Mouse (Mus musculus) B cell, adult 2 months (primary cell): Measurements from ENCODE around the gene Kctd15.

Experiments
- DNase-seq, 2 experiments: peaks; one replicate each; pipeline ENCODE4 v3.0.0; 2022

The Kctd15 gene

GRCm38 (mm10) chr7:34656632-34657031, at the start of gene Kctd15:
Gene Kctd15 (minus strand): TSS chr7:34656732.
- DNase-seq, result no peak

- DNase-seq, result no peak
These were observed 47.9 kb upstream of the Kctd15 start for GRCm38 (mm10) chr7:34704401-34704800.

GRCm38 (mm10) chr7:34703437-34703836, 46.9 kb upstream of the Kctd15 start:
- no peak for DNase-seq

GRCm38 (mm10) chr7:34702718-34703351, 46.3 kb upstream of the Kctd15 start:
- DNase-seq, result no peak

GRCm38 (mm10) chr7:34699888-34700287, 43.4 kb upstream of the Kctd15 start:
- no peak for DNase-seq

GRCm38 (mm10) chr7:34698221-34698620, 41.7 kb upstream of the Kctd15 start:
- no peak for DNase-seq

GRCm38 (mm10) chr7:34696086-34696485, 39.6 kb upstream of the Kctd15 start:
- no peak for DNase-seq

- DNase-seq, result no peak
These were observed 38.4 kb upstream of the Kctd15 start for GRCm38 (mm10) chr7:34694898-34695297.

- no peak for DNase-seq
These were observed 37.4 kb upstream of the Kctd15 start for GRCm38 (mm10) chr7:34693916-34694315.

GRCm38 (mm10) chr7:34693072-34693471, 36.5 kb upstream of the Kctd15 start:
- DNase-seq, result no peak

- DNase-seq, result no peak
These were observed 33.6 kb upstream of the Kctd15 start for GRCm38 (mm10) chr7:34690111-34690510.

- no peak for DNase-seq
These were observed 32.5 kb upstream of the Kctd15 start for GRCm38 (mm10) chr7:34689028-34689427.

GRCm38 (mm10) chr7:34685801-34686200, 29.3 kb upstream of the Kctd15 start:
- no peak for DNase-seq

GRCm38 (mm10) chr7:34685176-34685575, 28.6 kb upstream of the Kctd15 start:
- no peak for DNase-seq

GRCm38 (mm10) chr7:34680771-34681421, 24.4 kb upstream of the Kctd15 start:
- DNase-seq, result no peak

- no peak for DNase-seq
These were observed 23.4 kb upstream of the Kctd15 start for GRCm38 (mm10) chr7:34679886-34680285.

GRCm38 (mm10) chr7:34675831-34676514, 19.4 kb upstream of the Kctd15 start:
- DNase-seq, result peak; percentile 59 to 68

- DNase-seq, result no peak
These were observed 18.7 kb upstream of the Kctd15 start for GRCm38 (mm10) chr7:34675120-34675790.

- DNase-seq, result no peak
These were observed 16.4 kb upstream of the Kctd15 start for GRCm38 (mm10) chr7:34672916-34673315.

GRCm38 (mm10) chr7:34671911-34672310, 15.4 kb upstream of the Kctd15 start:
- peak; percentile 85 to 86 for DNase-seq

- no peak for DNase-seq
These were observed 14.2 kb upstream of the Kctd15 start for GRCm38 (mm10) chr7:34670778-34671177.

- no peak for DNase-seq
These were observed 12.8 kb upstream of the Kctd15 start for GRCm38 (mm10) chr7:34669336-34669735.

GRCm38 (mm10) chr7:34667874-34668273, 11.3 kb upstream of the Kctd15 start:
- no peak for DNase-seq

GRCm38 (mm10) chr7:34663145-34663544, 6.6 kb upstream of the Kctd15 start:
- no peak for DNase-seq
